Mouse (Mus musculus) cerebellum, adult (tissue): ENCODE results near the gene Srsf3.

ENCODE experiments used
- ATAC-seq: cut with Nextera tagmentation; 2 replicates; pipeline ENCODE4 v1.9.2; 2017; ENCODE audit warnings: mild to moderate bottlenecking, moderate library complexity, mixed read lengths; ENCODE audit not compliant: insufficient number of reproducible peaks, low FRiP score, low TSS enrichment

Srsf3 gene

GRCm38 (mm10) chr17:29044146-29044924, 11.9 kb downstream of the Srsf3 start:
- ATAC-seq, result no peak

- ATAC-seq, result no peak
Observed at GRCm38 (mm10) chr17:29044925-29045319, 12.5 kb downstream of the Srsf3 start.

GRCm38 (mm10) chr17:29045741-29046530, 13.5 kb downstream of the Srsf3 start:
- ATAC-seq, result peak; percentile 80

- ATAC-seq, result no peak
Observed at GRCm38 (mm10) chr17:29046863-29047262, 14.4 kb downstream of the Srsf3 start.

- no peak for ATAC-seq
Observed at GRCm38 (mm10) chr17:29047697-29048514, 15.5 kb downstream of the Srsf3 start.

- ATAC-seq, result peak; percentile 46; the same call in 1 of the 2 replicates
Observed at GRCm38 (mm10) chr17:29048748-29049507, 16.5 kb downstream of the Srsf3 start.

GRCm38 (mm10) chr17:29049508-29049889, 17.1 kb downstream of the Srsf3 start:
- ATAC-seq, result no peak

- no peak for ATAC-seq
Observed at GRCm38 (mm10) chr17:29049923-29050322, 17.5 kb downstream of the Srsf3 start.

GRCm38 (mm10) chr17:29050791-29051190, 18.4 kb downstream of the Srsf3 start:
- no peak for ATAC-seq

- ATAC-seq, result no peak
Observed at GRCm38 (mm10) chr17:29053067-29053466, 20.6 kb downstream of the Srsf3 start.

GRCm38 (mm10) chr17:29053841-29054240, 21.4 kb downstream of the Srsf3 start:
- ATAC-seq, result no peak

- no peak for ATAC-seq
Observed at GRCm38 (mm10) chr17:29054429-29054828, 22.0 kb downstream of the Srsf3 start.

GRCm38 (mm10) chr17:29055586-29055985, 23.2 kb downstream of the Srsf3 start:
- no peak for ATAC-seq

GRCm38 (mm10) chr17:29056207-29056606, 23.8 kb downstream of the Srsf3 start:
- ATAC-seq, result no peak

GRCm38 (mm10) chr17:29056699-29057151, 24.3 kb downstream of the Srsf3 start:
- no peak for ATAC-seq

GRCm38 (mm10) chr17:29057361-29057890, 25.0 kb downstream of the Srsf3 start:
- ATAC-seq, result no peak

GRCm38 (mm10) chr17:29057961-29058360, 25.5 kb downstream of the Srsf3 start:
- ATAC-seq, result no peak

- no peak for ATAC-seq
Observed at GRCm38 (mm10) chr17:29058487-29058886, 26.1 kb downstream of the Srsf3 start.

- ATAC-seq, result no peak
Observed at GRCm38 (mm10) chr17:29059581-29059980, 27.2 kb downstream of the Srsf3 start.

- no peak for ATAC-seq
Observed at GRCm38 (mm10) chr17:29060946-29061345, 28.5 kb downstream of the Srsf3 start.
